Mouse (Mus musculus) ovary, postnatal 36 days (tissue): ENCODE measurements around the gene Snrnp25.
A peak's percentile ranks its signal among the peaks of the same experiment; 100 is the strongest.

ENCODE experiments used
- DNase-seq: peaks from one replicate; pipeline ENCODE4 v3.0.0; 2022; ENCODE audit warnings: low spot score, mixed read lengths

Snrnp25 gene

DNA sequence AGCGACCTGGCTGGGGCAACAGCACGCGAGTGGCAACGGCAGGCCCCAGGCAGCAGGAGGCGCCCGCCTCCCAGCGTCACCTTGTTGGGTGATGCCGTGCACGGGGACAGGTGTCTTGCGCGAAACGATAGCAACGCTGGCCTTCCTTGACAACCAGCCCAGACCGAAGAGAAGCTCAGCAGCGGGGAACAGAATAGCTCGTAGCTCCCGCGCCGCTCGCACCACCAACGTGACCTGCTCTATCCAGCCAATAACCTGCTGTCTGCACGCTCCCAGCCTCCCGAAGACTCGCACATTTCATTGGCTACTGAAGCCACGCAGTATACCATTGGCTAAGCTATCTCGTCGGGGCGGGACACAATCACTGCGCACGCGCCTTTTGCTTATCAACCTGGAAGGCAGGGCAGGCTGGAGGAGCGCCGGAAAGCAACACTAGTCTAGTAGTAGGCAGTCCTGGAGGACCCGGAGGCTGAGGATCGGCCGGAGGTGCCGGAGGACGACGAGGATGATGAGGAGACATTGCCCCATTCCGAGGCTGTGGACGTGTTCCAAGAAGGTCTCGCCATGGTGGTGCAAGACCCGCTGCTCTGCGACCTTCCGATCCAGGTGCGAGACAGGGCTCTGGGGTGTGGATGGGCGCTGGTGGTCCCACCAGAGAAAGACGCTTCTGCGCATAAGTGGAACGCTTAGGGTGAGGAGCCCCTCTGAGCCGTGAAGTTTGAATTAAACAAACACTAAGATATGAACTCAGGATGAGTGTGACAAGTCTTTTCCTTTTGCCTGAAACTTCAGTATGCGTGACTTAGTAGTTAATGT, at the start of gene Snrnp25:
Gene Snrnp25 (plus strand): TSS at position 358 of the 816 bp plus-strand sequence.
- DNase-seq = peak; percentile 93

DNA sequence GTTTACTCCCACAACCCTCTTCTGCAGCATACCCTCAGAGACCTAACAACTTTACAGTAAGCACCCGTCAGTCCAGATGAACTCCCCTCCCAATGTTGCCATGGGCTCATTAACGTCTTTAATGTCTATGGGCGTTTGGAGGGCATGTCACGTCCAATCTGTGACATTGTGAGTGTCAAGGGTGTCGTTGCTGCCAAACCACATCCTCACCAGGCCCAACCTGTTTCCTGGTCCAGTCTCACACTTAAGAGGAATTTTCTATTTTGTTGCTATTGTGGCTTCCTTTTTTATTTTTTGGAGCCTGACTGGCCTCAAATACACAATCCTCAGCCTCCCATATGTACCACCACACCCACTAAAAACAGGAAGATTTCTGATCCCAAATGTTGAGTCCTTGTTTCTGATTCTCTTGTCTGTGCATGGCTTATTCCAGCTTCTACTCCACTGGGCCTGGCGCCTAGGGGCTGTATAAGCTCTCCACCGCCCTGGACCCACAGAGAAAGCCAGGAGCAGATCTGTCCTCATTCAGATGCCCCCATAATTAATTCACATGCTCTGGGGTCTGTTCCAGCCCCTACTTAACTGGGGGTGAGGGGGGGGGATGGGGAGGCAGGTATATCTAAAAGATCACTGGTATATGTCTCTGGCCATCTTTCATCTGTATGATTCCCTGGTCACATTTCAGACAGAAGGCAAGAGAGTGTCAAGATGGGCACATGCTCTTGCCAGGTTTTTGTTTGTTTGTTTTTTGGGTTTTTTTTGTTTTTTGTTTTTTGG, 48.2 kb upstream of the Snrnp25 start:
- DNase-seq = no peak

DNA sequence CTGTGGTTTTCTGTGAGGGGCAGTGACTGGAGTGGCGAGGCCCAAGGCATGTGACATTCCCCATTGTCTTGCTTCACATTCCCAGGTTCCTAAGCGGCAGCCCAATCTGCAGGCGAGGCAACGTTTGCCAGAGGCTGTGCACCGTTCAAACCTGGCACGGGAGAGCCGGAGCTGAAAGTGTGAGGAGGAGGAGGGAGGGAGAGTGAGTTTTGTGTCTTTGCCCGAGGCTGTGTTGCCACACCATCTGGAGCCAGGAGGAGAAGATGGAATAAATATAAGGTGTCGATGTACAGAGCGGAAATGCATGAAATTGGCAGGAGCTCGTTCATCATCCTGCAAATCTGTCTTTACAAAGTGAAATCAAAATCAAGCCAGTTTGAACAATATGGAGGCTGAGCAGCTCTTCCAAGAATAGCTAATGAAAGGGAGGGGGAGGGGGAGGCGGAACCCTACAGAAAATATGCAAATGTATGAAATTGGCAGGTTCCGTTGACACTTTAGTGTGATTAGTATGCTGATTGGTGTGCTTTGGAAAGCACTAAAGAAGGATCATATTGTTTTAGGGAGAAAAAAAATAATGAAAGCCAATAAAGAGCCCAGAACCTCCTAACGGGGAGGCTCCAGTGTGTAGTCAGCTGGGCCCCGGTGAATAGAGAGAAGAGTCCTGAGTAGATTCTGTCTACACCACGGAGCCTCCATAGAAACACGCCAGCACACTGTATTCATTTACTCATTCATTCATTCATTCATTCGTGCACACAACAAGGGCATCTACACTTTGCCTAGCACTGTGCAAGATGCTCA, 47.2 kb upstream of the Snrnp25 start:
- DNase-seq = no peak

DNA sequence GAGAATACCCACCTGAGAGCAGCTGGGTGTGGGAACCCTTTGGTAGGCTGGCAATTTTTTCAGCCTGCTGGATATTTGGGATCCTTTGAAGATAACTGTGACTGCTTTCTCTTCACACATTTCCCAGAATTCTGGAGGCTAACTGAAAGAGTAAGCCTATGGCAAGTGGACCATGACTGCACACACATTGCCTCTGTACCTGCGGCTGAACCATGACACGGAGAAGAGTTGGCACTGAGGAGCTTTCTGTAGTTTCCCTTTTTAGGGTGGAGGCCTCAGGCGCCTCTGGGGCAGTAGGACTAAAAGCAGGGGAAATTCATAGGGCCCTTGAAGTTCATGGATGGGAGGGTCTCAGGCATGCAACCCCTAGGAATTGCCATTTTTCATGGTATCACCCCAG, 46.0 kb upstream of the Snrnp25 start:
- no peak for DNase-seq

DNA sequence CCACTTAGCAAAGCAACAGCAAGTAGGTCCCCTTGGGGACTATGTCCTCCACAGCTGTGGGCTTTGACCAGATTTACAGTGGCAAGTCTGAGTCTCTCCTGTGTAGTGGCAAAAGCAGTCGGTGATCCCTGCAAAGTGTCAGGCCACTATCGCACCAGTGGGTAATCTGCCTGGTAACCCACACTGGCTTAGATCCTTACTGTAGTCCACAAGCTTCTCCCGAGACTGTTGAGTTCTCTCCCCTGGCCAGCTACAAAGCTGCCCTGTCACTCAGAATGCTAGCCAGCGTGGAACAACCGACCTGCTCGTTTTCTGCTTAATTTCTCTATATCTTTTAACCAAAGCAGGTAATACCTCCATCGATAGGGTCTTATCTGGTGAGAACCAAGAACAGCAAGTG, 44.9 kb upstream of the Snrnp25 start:
- no peak for DNase-seq

DNA sequence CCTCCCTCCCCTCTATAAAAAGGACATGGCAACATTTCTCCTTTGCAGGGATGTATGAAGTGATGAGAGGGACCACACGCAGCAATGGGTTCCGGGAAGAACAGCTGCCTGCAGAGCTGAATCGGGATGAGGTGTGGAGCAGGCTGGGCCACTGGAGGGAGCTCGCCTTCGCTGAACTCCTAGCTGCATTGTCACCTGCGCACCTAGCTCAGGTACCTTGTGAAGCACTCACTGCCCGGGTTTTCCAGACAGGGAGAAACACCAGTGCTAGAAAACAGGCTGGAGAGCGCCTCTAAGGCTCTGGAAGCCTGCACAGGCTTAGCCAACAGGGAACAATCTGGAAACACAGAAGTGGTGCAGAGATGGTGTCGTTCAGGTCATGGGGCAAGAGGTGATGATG, 43.7 kb upstream of the Snrnp25 start:
- DNase-seq = peak; percentile 13

DNA sequence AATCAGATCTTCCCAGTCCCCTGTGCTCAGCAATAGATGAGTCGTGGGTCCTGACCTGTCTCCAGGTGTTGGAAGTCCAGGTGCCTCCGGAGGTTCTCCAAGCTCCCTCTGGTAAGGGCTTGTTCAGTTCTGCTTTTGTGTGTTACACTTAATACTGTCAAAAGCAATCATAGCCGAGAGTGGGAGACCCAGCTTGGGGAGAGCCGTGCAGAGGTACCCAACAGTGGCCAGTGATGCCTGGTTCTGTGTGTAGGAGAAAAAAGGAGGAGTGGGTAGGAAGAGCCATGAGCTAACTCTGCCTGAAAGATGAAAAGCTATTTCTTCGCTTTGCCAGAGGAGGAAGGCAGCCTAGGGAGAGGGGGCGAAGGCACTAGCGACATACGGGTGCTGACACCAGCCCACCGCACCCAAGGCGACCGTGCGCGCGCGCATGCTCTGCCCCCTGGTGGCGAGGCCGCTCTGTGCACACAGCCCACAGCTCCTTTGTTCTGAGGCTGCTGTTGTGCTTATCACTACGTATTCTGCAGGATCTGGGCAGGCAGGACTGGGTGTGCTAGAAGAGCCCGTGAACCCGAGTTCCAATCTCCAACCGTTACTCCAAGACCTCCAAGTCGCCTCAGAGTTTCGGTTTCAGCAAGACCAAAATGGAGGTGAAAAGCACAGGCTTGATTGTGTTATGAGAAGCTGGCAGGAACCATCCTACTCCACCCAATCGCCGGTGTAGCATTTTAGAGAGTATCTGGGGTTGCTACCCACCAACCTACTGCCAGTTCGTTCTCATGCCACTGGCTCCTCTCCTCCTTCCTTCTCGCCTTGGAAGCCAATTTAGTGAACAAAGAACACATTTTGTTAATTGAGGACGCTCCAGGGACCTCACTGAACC, 43.1 kb upstream of the Snrnp25 start:
- peak; percentile 76 for DNase-seq

DNA sequence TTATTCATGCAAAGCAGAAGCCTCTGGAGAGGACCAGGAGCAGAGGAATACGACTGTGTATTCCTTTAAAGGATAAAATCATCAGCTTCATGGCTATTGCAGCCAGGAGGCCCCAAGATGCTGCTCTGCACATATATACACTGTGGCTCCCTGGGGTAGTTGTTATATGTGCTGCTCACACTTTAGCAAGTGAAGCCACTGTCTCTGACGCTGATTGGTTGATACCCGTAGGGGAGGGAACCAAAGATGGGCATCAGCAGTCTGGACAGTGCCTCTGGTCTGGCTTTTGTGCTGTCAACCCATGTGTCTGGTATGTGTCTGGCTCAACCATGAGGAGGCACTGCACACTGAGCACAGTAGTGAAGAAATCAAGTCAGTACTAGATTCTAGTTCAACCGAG, 38.5 kb upstream of the Snrnp25 start:
- no peak for DNase-seq

DNA sequence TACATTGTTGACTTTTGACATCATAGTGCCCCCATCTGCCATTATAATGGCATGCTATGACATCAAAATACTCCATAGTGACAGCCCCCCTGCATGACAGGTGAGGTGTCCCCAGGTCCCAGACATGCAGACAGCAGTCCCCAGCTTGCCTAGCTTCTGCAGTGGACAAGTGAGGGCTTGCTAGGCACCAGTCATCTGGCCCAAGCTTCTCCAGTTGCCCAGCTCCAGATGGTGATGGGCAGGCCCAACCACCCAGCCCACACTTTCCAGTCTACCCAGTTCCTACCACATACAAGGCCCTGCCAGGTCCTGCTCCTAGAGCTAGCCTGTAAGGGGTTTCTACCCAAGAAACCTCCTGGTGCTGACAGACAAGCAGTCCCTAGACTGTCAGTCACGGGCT, 26.7 kb upstream of the Snrnp25 start:
- DNase-seq = no peak

DNA sequence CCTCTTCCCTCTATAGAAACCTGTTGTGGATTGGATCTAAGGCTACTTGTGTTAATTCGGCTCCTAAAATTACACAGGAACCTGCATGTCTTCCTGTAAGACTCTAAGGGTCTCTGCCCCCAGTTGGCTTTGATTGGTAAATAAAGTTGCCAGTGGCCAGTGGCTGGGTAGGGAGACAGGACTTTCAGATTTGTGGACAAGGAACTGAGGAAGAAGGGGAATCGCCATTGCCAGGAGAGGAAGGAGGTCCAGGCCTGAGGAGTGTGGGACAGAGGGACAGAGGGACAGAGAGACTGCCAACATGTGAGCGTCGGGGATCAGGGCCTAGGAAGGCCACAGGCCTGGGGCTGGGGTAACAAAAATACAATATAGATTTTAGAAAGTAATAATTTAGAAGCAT, 24.0 kb upstream of the Snrnp25 start:
- DNase-seq = no peak

DNA sequence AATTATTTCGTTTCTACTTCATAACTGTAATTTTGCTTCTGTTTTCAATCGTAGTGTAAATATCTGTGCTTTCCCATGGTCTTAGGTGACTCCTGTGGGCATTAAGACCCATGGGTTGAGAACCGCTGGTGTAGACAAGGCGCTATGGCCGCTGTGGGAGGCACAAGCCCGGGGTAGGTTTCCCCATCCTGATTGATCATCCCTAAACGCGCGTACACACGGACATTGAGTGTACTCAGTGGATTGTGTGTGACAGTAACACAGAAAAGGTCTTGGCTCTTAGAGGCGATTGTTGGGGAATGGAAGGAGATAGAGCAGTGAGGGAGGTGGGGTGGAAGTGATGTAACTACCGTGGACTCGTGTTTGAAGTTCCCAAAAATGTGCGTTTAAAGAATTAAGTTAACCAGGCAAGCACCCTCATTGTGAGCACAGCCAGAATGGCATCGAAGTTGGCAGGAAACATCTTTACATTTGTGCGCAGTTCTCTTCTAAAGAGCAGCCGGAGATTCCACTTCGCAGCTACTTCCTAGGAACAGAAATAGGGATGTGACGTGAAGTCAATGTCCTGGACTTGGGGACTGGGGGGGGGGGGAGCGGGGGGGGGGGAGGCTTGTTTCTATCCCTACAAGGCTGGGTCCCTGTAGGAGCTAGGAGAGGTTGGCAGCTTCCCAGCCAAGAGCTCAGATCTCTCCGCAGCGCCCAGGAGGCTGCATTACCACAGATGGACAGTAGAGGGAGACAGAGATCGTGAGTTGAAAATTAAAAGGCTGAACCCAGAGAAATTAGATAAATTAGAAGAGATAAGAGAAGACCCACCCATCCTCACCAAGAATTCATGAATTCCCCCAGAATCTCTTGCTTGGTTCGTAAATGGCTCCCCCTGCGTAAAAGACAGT, 23.0 kb upstream of the Snrnp25 start:
- peak; percentile 67 for DNase-seq

DNA sequence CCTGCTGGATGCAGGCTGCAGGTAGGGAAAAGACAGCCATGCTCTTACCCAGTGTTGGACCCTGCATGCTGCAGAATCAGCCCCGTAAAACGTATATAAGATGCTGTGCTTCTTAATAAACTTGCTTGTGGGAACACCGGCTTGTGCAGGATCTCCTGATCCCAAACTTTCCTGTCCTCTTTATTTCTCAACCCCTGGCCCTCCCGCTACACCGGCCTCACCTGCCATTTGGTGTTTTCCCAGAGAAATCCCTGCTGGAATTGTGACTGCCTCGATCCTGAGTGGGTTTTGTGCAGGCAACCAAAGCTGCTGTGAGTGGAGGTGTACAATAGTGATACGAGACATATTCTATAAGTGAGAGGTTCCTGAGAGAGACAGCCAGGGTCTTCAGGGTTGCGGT, 20.7 kb upstream of the Snrnp25 start:
- DNase-seq = no peak

DNA sequence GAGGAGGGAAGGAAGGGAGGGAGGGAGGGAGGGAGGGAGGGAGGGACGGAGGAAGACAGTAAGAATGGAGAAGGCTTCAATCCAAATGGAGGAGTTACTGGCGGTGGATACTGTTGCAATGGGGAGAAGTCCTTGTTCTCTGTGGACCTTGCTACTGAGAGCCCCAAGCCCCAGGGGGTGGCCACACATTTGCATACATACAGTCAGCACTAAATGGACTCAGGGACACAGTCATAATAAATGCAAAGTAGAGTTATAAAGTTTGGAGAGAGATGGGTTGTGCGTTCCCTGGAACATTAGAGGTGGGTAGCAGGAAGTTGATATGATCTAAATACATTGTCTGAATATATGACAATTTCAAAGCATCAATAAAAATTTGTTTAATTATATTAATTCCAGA, 19.2 kb upstream of the Snrnp25 start:
- no peak for DNase-seq

DNA sequence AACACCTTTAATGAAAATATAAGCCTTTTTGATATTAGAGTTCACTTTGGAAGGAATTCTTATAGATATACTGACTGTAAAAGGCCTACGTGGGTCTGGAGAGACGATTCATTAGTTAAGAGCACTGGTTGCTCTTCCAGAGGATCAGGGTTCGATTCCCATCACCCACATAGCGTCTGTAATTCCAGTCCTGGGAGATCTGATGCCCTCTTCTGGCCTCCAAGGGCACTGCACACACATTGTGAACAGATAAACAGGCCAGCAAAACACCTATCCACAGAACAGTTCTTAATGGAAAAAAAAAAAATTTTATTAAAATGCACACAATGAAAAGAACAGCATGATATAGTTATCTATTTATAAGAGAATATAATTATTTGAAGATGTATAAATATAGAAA, 18.0 kb upstream of the Snrnp25 start:
- DNase-seq = no peak

DNA sequence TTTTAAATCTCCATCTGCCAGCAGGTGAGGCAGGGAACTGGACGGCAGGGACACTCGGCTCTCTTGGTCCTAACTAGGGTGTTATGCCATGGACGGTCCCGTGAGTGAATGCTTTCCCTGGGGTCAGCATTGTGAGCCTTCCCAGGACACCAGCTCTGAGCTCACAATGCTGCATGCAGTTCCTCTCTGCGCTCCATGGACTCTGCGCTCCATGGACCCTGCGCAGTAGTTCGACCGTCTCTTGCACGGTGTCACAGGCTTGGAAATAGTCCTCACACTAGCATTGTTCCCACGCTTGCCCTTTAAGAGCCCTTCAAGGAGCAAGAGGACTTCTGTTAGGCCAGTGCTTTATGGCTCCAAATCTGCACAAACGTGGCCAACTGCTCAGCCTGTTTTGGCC, 16.3 kb upstream of the Snrnp25 start:
- no peak for DNase-seq

DNA sequence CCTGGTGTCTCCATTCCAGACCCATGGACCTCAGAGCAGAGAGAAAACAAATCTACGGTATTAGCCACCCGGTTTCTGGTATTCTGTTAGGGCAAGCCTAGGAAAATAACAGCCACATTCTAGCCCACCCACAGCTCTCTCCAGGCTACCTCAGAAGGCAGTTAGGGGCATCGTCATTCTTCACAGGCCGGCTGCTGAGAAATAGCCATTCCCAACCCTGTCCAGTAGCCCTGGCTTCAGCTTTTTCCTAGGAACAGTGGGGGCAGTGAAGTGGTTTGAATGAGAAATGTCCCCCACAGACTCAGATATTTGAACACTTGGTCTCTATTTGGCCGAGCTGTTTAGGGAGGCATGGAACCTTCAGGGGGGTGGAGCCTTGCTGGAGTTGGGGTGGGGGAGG, 15.8 kb upstream of the Snrnp25 start:
- DNase-seq = no peak

DNA sequence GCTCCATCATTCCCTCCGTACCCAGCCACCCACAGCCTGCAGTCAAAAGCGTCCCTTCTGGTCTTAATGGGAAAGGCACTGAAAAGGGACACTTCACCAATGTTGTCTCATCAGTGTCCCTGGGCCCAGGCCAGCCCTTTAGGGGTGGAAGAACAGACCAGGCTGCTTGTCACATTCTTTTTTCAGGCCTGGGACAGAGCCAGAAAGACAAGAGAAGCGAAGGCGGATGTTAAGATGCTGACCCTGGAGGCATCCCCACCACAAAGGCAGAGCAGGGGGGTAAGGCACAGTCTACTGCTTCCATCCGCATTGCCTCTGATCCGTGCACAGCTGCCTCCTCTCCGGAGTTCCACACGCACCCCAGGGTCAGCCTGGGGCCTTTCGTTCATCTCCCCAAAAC, 15.1 kb upstream of the Snrnp25 start:
- DNase-seq = no peak

DNA sequence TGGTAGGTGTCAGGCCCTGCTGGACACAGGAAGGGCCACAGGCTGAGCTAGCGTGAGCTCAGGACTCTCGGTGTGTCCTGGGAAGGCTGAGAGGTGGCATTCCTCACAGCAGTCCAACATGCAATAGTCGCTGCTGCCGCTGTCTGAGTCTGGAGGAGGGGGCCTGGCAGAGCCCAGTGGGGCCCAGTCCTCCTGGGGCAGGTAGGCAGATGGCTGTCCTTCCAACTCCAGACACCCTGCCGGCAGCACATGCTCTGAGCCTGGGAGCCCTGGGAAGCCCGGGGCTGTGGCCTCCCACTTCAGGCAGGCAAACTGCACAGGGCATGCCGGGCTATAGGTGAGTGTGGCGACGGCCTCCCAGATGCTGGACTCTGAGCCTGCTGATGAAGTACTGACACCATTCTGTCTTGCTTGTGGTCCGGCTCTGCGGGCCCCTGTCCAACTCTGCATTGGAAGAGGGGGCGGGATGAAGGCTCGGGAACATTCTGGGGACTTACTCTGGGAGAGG, 14.6 kb upstream of the Snrnp25 start:
- no peak for DNase-seq

DNA sequence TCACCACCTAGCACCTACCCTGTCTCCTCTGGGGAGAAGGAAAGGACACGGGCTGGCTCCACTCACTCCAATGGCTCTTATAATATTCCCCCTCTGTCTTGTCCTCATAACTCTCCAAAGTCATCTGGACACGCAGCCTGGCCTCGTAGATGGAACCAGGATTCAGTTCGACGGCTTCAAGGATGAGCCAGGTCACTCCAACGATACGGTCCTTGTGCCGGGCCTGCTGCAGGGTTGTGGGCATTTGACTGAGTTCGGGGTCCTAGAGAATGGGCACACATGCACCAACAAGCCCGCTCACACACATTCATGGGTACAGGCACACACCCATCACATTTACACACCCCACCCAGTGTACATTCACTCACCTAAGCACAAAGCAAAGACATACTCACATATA, 12.1 kb upstream of the Snrnp25 start:
- no peak for DNase-seq

DNA sequence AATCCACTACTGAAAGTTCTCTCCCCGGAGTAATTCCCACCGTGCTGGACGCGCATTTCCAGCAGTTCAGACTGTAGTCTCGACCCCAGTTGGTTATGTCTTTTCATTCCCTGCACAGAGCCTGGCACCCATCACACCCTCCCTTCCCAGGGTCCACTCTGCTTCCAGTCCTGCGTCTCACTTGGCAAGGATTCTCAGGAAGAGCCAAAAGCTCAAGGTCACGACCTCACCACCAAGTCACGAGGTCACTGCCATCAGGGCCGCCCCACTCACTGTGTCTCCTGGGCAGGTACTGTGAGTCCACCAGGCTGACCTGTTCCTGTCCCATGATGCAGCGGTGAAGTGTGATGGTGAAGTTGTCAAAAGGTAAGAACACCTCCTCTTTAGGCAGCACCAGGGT, 11.1 kb upstream of the Snrnp25 start:
- DNase-seq = no peak
